Mouse (Mus musculus) monocyte, adult 5-6 weeks (primary cell): ENCODE measurements around the gene Tenm3. TPM values are rescaled to one million over a fixed set of nuclear protein-coding genes. Genes with fewer than 3 reads are reported as not detected.

Experiments used
- ATAC-seq: fragments of 153-309, 156-312 bp; replicated peaks from 2 replicates; pipeline ENCODE4 v1.8.0; 2017; ENCODE audit warnings: mild to moderate bottlenecking; ENCODE audit not compliant: low TSS enrichment, insufficient number of reproducible peaks, severe bottlenecking, poor library complexity, low FRiP score
- total RNA-seq: library from RNA; stranded (forward); fragments of 200-1000, 200-491, 200-594 nt; gene quantifications from 3 replicates; pipeline ENCODE4 v1.2.3, GENCODE M21; 2017

The Tenm3 gene
- total RNA-seq, 1 experiment from 2014 or later, result not detected

- no peak for ATAC-seq
These were observed 334.8 kb downstream of the Tenm3 start for GRCm38 (mm10) chr8:48508641-48509599.

DNA sequence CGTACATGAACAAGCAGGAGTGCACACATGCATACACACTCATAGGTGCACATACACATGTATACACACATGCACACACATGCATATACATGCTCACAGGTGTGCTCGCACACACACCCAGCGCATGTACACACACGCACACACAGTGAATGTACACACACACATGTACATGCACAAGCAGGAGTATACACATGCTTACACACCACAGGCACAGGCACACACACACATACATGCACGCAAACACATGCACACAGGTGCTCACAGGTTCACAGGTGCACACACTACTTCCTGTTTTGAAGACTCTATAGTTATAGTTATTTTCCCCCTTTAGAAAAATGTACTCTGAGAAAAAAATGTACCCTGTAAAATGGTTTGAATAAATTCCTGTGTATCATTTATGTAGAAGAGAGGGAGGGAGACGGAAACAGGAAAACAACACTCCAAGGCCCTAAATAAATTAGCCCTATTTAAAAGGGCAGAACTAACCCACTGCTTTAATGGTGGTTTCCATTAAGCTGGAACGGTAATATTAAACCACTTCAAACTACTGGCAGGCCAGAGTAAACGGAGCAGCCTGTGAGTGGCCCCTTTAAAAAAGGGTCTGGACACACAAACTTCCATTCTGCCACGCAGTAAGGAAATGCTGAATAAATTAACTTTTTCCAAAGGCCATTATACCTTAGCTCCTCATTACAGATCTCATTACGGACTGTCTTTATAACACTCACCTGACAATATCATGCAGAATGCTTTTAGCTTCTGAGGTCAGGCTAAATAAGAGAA, 335.8 kb downstream of the Tenm3 start:
- ATAC-seq, result no peak

DNA sequence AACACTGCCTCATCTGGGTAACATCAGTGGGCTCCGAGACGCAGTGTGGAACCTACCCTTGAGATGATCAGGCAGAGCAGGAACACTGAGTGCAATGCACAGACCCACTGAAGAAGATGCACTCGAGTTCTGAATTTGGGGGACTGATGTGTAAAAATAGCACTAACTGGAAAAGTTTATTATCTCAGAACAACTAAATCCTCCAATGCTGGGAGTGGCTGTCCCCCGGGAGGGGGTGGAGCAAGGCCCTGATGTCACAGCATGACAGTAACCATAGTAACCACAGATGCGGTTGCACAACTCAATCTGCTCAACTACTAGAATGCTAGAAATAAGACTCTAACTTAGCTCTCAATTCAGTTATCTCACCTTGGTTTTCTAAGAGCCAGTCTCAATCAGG, 351.3 kb downstream of the Tenm3 start:
- ATAC-seq, result no peak

- no peak for ATAC-seq
These were observed 353.1 kb downstream of the Tenm3 start for GRCm38 (mm10) chr8:48490635-48491165.

GRCm38 (mm10) chr8:48489936-48490634, 353.7 kb downstream of the Tenm3 start:
- no peak for ATAC-seq

- ATAC-seq, result no peak
These were observed 354.3 kb downstream of the Tenm3 start for GRCm38 (mm10) chr8:48489417-48489816.

GRCm38 (mm10) chr8:48488809-48489208, 354.9 kb downstream of the Tenm3 start:
- no peak for ATAC-seq

GRCm38 (mm10) chr8:48484143-48484542, 359.6 kb downstream of the Tenm3 start:
- ATAC-seq, result no peak

DNA sequence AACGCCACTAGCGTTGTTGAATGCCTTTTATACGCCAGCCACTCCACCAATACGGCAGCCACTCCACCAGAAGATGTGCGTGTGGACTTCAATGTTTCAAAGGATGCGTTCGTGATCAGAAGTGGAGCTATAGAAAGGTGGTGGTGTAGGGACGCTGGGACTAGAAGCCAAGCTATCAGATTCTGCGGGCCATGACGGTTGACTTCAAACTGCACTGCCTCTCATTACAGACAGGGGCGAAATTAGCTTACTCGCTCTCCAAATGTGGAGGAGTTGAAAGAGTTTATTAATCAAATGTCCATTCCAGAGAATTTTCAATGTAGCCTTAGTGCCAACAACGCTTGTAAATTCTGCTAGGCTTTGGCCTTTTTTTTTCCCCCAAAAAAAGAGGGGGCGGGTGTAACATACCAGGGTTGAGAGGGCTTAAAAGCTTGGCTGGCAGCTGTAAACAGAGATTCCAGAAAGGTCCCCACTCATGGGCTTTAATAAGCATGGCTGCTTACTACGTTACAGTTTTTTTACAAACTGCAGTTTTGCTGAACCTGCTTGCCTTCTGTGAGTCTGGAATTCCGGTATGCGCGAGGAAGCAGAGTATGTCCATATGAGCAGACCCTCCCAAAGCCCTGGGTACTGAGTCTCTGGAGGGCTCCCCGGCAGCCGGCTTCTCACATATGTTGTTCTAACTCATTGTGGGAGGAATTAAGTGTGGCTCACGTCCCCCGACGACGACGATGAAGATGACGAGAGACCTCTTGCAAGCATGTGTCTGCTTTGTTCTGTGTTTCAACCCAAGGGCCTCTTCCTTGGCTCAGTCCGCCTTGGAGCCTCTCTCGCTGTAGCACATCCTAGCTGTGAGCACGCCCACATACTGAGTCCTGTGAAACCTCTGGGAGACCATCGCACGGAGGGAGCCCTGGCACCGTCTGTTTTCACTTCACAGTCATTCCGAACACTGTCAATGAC, 361.8 kb downstream of the Tenm3 start:
- no peak for ATAC-seq

DNA sequence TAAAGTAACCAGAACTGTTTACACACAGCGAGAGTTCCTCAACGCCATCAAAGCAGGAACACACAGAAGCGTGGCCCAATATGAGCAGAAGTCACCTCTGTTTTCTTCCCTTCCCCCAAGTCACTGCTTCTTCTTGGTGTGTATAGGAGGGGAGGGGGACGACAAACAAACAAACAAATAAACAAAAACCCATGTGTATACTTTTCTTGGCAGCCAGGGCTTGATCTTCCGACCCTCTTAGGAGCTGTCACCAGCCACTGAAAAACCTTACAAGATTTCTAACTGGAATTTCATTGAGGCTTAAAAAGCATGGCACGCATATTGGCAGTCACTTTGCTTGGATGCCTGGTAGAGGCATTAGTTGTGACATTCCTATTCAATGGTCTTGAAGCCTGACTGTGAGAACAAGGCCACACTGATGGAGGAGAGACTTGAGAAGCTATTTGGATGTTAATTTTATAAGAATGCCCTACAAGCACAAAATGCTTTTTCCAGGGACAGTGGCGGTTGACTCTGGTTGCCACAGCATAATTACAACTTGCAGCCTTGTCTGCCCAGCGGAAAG, 366.3 kb downstream of the Tenm3 start:
- no peak for ATAC-seq

DNA sequence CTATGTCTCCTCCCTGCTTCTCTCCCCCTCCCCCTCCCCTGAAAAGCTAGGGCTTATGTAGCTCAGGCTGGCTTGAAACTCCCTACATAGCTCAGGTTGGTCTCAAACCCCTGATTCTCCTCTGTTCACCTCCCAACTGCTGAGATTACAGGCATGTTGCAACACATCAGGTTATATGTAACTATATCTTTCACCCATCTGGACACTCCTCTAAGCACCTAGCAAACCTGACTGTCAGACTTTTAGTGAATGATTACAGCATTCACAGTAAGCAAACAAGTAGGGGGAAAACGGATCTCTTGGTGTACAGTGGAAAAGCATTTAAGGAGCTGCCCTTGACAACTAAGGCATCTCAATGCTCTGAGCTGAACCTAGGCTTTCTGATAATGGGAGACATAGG, 366.9 kb downstream of the Tenm3 start:
- no peak for ATAC-seq

DNA sequence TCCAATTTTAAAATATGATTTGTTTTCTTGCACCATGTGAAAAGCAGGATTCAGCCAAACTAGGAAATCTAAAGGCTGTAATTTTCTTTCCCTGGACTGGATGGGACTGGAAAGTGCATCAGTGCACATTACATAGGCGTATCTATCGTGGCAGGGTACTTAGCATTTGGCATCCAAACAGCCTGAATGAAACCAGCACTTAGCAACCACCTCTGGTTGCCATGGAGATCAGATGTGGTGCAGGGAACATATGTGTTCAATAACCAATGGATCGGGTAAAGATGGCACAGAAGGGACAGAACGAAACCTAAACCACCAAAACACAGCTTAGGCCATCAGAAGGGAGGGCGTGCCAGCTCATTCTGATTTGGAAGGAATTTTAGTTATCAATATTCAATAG, 376.1 kb downstream of the Tenm3 start:
- no peak for ATAC-seq

DNA sequence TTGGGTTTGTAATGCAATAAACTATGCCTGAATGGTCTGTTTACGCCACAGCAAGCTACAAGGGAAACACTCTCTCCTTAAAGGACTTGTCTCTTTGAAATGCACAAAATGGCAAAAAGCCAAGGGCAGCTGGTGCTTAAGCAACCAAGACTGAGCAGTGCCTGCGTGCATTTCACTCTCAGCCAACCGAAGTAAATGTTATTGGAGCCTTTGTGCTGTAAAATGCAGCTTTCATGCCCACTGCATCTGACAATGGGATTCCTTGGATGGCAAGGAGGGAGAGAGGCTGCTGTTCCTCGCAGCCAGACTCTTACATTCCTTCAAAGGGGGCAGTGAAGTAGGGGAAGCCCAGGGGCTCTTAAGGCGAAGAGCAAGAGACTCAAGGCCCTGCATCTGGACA, 385.4 kb downstream of the Tenm3 start:
- no peak for ATAC-seq

DNA sequence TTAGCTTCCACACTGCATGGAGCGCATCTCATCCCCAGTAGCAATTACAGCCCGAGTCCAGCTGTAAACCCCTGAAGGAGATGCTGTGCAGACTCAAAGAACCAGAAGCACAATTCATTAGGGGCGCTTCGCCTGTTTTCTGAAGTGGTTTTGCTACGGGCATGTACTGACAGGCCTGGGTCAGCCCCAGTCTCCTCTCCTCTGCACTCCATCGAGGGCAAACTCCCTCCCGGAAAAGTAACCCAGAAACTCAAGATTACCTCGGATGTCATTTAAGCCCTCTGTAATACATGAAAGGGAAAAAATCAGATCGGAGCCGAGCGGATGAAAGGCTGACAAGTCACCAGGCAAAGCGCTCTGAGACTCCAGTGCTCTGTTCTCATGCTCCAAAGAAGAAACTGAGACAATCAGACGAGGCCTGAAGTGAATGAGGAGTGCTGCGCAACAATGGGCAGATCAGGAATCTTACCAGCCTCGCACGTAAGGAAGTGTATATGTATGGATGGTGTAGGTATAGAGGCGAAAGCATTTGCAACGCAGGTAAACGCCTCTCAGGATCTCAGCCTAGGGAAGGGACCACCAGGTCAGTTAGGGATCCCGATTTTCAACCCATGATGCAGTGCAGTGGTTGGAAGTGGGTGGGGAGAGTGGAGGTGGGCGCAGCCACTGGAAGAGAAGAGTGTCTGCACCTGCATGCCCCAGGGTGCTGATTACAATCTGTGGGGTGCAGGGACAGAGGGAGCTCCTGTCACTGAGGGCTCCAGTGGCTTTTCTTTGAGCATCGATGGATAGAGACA, 387.2 kb downstream of the Tenm3 start:
- no peak for ATAC-seq

GRCm38 (mm10) chr8:48451247-48451635, 392.5 kb downstream of the Tenm3 start:
- no peak for ATAC-seq

- no peak for ATAC-seq
These were observed 393.1 kb downstream of the Tenm3 start for GRCm38 (mm10) chr8:48450397-48451246.
